Mouse (Mus musculus) CD4-positive, CD25-positive, alpha-beta regulatory T cell (primary cell): ENCODE data around the gene Setd5. TPM values are rescaled to one million over a fixed set of nuclear protein-coding genes. Genes with fewer than 3 reads are reported as not detected.

Experiments used
- polyA plus RNA-seq: library from polyadenylated mRNA; unstranded; fragments of 100-300 nt; shearing (Covaris generic); gene quantifications from one replicate; pipeline ENCODE4 v1.2.1, GENCODE M21; 2017

The Setd5 gene
- polyA plus RNA-seq = 53.3 TPM

DNA sequence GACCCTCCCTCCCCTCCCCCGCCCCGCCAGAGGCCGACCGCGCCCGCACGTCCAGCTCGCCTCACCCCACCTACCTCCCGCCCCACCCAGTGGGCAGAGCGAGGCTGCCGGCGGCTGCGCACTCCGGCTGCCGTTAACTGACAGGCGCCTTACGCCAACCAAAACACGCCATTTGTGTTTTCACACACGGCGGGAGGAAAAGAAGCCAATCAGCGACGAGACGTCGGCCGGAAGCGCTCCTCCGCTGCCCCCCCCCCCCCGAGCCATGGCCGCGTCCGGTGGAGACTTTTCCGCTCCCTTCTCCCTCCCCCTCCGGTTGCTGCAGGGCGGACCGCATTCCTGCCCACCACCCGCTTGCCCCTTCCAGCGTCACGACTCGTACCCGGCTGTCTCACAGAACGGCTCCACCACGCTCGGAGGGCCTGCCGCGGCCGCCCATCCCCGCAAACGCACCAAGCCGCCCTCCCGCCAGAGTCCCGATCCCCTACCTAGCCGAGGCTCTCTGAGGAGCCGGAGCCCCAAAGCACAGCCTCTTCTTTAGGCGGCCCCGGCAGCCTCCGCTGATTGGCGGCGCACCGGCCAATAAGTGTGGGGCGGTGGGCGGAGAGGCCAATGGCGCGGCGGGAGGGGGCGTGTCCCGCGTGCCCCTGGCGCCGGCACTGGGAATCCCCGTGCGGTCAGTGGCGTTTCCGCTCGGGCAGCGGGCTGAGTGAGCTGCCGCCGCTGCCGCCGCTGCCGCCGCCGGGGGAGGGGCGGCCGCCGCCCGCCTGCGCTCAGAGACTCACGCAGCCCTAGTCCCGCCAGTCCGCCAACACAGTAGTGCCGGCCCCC is at the start of gene Setd5:
Gene Setd5 (plus strand): TSS at position 680 of the 831 bp plus-strand sequence.

DNA sequence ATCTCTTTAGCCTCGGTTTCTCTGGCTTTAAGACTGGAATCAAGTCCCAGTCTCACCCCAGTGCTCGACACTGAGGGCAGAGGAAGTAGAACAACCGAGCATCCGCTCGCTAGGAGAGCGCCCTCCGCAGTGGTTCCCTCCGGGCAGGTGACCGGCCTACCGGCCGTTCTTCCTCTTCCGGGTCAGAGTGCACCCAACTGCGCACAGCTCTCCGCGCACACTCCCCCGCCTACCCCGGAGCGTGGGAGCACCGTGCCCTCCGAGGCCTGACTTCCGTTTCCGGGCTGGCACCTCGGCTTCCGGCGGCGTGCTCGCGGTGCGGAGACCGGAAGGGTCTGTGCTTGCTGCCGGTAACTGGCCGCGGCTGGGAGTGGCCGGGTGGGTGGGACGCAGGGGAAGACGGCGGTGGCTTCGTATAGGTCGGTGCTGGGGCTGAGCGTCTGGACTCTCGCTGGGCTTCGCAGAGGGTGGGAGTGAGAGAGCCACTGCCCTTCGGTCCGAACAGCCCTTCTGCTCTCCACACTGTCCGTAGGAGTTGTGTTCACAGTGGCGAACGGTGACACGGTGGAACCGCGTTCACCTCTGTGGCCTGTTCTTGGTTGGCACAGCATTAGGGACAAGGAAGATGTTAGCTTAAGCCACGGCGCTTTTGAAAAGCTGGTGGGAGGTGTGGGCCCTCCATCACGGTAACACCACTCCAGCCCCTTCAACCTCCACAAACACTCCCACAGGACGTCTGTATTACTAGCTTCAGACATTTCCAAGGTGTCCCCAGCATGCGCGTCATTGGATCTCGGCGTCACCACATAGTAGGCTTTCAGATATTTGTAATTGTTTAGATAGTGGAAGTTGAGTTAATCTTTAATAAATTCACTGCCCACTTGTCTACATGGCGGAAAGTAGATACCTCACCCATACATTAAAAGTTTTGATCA is 30.9 kb upstream of the Setd5 start, which contains the start of gene Thumpd3:
Gene Thumpd3 (plus strand): TSS at position 185 of the 935 bp plus-strand sequence.

DNA sequence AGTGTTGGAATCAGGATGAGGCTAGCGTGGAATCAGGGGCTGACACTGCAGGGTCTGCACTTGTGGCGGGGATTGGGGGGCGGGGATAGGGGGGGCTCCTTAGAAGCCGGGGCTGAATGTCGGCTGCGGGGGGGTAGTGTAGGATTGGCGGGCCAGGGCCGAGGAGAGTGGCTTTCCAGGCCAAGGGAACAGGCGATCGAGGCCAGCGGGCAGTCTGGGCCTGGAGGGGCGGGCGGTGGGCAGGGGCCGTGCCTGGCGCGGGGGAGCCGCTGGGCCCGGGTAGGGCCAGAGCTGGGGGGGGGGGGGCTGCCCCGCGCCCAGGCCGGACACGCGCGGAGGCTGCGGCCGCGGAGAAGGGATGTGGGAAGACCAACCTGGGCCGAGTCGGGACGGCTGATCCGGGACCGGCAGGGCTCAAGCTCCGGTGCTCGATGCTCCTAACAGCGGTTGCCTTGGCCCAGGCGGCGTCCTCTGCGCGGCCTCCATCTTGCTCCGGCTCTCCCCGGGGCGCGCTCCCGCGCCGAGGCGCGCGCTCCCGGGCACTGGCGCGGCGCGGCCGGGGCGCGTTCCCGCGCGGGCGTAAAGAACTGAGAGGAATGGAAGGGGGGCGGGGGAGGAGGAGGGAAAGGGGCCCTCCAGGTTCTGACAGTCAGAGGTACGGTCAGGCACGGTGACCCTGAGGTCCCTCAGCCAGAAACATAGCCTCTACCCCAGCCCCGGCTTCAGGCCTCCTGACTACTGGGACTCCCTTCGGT is 117.9 kb downstream of the Setd5 start, which contains the start of gene Lhfpl4:
Gene Lhfpl4 (minus strand): TSS at position 544 of the 755 bp plus-strand sequence.

Other genes with a start within 250 kb of the Setd5 start
- 0.67 TPM for gene Srgap3, start 130.1 kb upstream of the Setd5 start, polyA plus RNA-seq
- 92.9 TPM for gene Thumpd3, start 31.1 kb upstream of the Setd5 start, polyA plus RNA-seq
- 0.54 TPM for gene Lhfpl4, start 118.0 kb downstream of the Setd5 start, polyA plus RNA-seq
- 54.9 TPM for gene Mtmr14, start 160.5 kb downstream of the Setd5 start, polyA plus RNA-seq
- not detected for gene Cpne9, start 204.9 kb downstream of the Setd5 start, polyA plus RNA-seq
- 53.3 TPM for gene Brpf1, start 229.8 kb downstream of the Setd5 start, polyA plus RNA-seq
- 13.0 TPM for gene Ogg1, start 249.6 kb downstream of the Setd5 start, polyA plus RNA-seq